Mouse (Mus musculus): ENCODE measurements at regions not wholly inside any gene's neighbourhood (a gene's known extent, or its start where the extent isn't known, plus 50 kb on each side); places are given as distances from the start of the nearest gene placed in this dataset.

DNA sequence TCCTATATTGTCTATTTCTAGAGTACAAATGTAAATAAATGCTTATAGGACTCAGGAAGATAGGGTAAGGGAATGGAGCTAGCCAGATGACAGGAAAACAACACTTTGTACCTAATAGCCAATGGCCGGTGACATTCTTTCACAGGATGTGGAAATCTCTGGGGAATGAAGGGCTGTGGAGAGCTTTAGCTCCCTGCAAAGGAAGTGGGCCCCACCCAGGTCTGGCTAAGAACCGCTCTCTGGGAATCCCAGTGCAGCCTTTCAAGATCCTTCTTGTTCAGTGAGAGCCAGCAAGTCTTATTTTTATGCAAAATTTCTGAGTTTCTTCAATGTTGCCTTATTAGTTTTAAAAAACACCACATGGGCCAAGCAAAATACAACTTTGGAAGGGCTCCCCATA is 54.7 kb upstream of the Pappa2 start:
- no peak for DNase-seq (ENCODE audit: low read depth, low spot score)

DNA sequence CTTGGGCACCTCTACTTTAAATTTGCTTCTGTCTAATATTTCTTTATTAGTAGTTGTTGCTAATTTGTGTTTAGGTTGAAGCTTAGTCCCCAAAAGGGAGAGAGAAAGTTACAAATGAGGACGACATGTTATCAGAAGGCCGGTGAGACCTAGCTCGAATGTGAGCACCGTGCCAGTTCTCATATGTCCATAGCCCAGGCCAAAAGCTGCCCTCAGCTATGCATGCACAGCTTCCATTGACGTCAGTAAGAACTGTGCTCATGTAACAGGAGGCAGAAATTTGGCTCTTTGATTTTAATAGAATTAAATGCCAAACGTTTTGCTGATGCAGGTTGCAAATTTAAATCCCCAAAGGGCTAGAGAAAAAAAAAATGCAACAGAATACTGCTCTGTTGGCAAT is 56.1 kb upstream of the Pappa2 start:
- no peak for DNase-seq (ENCODE audit: low read depth, low spot score)

GRCm38 (mm10) chr1:159045870-159046385 is 65.6 kb upstream of the Pappa2 start:
- DNase-seq (ENCODE audit: low read depth, low spot score) = no peak

- no peak for DNase-seq (ENCODE audit: low read depth, low spot score)
Measured at GRCm38 (mm10) chr1:159065024-159065423, 84.7 kb upstream of the Pappa2 start.

DNA sequence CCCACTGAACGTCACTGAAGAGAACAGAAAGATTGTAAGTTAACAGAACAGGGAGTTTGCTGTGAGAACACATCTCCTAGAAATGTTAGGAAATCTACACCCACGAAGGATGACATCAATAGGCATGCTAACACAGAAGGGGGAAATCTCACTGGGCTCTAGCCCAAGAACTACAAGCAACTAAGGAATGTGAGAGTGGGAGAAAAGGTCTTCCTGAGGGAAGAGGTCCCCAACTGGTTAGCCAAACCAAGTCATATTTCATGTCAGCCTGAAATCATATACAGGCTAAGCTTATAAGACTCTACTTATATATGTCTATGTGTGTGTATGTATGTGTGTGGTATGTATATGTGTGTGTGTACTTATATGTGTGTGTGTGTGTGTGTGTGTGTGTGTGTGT is 118.9 kb upstream of the Pappa2 start:
- no peak for DNase-seq (ENCODE audit: low read depth, low spot score)

GRCm38 (mm10) chr1:159122201-159122600 is 109.9 kb upstream of the Cop1 start:
- DNase-seq (ENCODE audit: low read depth, low spot score) = no peak

DNA sequence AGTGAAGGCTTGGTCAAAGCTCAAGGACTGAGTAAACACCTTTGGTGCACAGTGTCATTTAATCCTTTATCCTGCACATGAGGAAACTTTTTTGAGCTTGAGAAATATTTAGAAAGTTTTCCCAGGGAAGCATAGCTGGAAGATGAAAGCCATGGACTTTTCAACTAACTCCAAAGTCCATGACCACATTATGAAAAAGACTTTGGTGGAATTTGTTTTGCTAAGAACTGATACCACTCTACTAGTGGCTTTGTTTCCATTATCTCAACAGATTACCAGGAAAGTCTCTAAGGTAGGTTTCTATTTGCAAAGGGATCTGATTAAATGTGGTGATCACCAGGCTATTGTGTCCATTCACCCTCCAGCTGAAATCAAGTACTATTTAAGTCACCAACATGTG is 107.2 kb upstream of the Cop1 start:
- no peak for DNase-seq (ENCODE audit: low read depth, low spot score)

DNA sequence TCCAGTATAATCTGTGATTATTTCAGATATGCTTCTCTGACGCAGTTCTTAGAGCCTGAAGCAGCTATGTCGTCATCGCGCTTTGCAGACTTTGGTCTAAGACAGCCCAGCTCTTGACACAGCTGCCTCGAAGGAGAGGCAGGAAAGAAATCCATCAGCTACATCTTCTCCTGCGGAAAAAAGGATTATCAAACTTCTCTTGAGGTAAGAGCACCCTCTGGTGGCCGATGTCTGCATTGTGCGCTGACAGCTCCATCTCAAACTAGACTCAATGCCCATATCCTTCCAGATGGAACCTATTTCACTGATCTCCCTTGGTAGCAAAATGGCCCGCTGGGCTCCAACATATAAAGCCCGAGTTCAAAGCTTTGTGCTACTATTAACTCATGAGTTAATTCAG is 96.8 kb upstream of the Cop1 start:
- peak; percentile 86 for DNase-seq (ENCODE audit: low read depth, low spot score)

- DNase-seq (ENCODE audit: low read depth, low spot score) = no peak
Measured at GRCm38 (mm10) chr1:159147788-159148497, 84.2 kb upstream of the Cop1 start.

DNA sequence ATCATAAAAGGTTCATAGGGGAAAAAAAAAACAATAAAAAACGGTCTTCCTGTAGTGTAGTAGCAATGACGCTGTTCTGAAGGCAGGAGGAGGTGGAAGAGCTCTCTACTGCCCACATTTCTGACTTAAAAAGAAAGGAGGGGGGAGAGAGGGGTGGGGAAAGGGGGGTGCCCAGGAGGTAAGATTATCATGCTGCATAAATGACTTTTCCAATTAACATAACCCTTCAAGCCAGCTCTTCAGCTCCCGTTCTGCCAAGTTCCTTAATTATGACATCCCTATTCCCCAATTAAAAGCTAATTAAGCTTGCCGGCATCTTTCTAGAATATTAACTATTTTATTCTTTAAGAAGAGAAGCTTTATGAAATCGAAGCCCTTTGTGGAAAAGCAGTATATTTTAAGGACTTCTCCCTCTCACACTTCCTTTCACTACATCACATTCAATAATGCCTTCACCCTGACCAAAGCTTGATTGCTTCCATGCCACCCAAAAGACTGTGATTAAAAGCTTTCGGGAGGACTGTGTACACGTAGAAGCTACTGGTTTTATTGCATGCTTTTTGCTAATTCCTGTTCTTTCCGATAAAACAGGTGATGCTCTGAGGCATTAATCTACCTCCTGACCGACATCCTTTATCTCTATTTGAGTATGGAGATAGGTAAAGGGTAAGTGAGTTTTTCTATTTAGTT is 83.5 kb upstream of the Cop1 start:
- no peak for DNase-seq (ENCODE audit: low read depth, low spot score)

DNA sequence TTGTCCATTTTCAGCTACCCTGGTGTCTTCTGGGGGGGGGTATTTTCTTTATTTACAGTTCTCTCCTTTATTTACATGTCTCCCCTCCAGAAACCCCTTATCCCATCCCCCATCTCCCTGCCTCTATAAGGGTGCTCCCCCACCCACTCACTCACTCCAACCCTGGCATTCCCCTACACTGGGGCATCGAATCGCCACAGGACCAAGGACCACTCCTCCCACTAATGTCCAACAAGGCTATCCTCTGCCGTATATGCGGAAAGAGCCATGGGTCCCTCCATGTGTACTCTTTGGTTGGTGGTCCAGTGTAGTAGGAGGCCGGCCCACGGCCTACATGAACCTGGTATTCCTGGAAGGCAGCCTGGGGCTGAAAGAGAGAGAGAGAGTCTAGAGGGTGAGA is 82.9 kb upstream of the Cop1 start:
- DNase-seq (ENCODE audit: low read depth, low spot score) = no peak

DNA sequence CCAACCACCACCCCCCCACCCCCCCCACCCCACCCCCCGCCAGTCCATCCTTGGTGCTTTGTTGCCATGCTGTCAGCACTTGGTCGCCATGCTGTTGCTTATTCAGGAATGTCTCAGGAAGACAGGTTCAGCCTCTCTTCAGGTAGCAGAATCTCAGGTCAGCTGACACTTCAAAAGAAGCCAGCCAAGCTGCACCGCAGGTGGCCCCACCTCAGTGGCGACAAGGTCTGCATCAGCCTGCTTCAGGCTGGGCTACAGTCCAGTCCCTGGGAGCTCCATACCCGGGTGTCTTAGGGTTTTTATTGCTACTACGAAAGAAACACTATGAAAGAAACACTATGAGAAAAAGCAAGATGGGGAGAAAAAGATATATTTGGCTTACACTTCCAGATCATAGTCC is 82.4 kb upstream of the Cop1 start:
- no peak for DNase-seq (ENCODE audit: low read depth, low spot score)

GRCm38 (mm10) chr1:159150351-159150750 is 81.8 kb upstream of the Cop1 start:
- DNase-seq (ENCODE audit: low read depth, low spot score) = no peak

DNA sequence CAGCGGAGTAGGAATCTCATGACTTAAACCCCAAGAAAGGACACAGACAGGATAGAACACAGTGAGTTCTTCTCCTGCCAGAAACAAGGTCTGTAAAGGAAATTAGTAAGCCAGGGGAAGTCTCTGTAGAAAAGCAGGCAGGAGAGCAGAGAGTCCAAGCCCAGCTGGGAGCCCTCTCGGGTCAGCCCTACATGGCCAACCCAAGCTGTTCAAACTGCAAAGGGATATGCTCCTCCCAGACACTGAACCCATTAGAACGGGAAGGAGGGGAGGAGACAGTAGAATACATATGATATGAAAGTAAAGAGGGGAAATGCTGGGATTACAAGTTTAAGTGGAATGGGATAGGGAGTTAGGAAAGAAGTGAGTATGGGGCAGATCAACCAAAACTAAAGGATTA is 75.7 kb upstream of the Cop1 start:
- DNase-seq (ENCODE audit: low read depth, low spot score) = no peak

- no peak for DNase-seq (ENCODE audit: low read depth, low spot score)
Measured at GRCm38 (mm10) chr1:159160035-159160960, 71.8 kb upstream of the Cop1 start.

GRCm38 (mm10) chr1:159163113-159163885 is 68.8 kb upstream of the Cop1 start:
- no peak for DNase-seq (ENCODE audit: low read depth, low spot score)

DNA sequence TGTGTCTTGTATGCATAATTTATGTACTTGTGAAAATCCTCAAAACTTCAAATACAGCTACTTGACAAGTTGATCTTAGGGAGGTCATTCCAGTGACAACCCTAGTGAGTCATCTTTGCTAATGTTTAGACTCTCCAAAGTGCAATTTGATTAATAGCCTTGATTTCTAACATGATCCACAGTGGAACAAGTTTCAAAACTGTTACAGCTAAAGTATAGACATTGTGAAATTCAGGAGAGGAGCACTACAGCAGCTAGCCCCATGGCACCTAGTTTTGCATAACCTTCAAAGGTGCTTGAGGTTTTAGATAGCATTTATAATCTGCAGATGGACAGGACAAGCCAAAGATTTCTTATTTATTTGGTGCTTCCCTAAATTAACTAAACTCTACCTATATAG is 50.1 kb upstream of the Cop1 start:
- DNase-seq (ENCODE audit: low read depth, low spot score) = no peak

Data from forelimb bud, embryonic 11.5 days (tissue).